Mouse (Mus musculus) left cerebral cortex, postnatal 25 days (tissue): ENCODE measurements around the gene Best1. TPM values are rescaled to one million over a fixed set of nuclear protein-coding genes. Genes with fewer than 3 reads are reported as not detected.

Source experiments
- DNase-seq, 2 experiments: peaks; one replicate each; pipeline ENCODE4 v3.0.0; 2022; ENCODE audit warnings: low spot score in 2 of 2, mixed read lengths in 1 of 2
- intact Hi-C: fragments of 180-260 bp; cut with DNase I; formaldehyde crosslinking; loops from one replicate; pipeline ENCODE4 v1.15.1; 2025
- total RNA-seq, 2 experiments: library from RNA; stranded (reverse); gene quantifications; 2 replicates each; pipeline ENCODE4 v1.2.3; 2021

The Best1 gene
- total RNA-seq, 2 experiments from 2014 or later, result 0.78 to 0.83 TPM

DNA sequence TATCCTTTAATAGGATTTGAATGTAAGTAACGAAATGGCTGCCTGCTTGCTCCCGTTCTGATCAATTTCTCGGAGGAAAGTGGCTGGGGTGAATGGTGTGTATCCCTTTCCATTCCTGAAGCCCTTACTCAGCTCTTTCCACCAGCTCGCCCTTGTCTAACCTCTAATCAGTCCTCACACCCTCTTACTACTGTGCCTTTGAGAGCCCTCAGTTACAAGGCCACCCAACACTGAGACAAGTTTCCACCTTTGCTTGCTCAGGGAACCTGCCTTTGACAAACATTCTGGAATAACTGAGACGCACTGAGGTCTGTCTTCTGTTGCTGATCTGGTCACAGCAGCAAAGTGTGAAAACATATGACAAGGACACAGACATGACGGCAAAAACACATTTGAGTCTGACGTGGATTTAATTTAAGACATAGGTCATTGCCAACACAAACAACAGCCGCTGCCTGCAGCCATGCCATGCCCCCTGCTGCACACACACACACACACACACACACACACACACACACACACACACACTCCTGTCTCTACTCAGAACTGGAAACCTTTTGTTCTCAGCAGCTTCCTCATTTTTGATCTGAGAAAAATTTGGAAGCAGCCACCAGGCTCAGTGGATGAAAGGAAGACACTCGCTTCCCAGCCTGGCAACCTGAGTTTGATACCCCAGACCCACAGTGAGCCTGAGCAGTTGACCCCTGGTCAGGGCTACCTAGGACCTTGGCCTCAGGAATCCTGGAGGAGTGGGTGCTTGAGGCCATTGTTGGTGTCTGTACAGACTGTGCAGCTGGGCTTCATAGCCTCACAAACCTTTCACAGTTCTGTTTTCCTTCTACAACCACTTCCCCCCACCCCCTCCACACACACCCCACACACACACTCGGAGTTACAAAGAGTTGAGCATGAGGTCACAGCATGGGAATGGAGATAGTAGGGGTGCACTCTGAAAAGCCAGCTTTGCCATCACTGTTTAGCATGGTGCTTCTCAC lies 58.6 kb downstream of the Best1 start:
- intact Hi-C loops, result no loop called here

DNA sequence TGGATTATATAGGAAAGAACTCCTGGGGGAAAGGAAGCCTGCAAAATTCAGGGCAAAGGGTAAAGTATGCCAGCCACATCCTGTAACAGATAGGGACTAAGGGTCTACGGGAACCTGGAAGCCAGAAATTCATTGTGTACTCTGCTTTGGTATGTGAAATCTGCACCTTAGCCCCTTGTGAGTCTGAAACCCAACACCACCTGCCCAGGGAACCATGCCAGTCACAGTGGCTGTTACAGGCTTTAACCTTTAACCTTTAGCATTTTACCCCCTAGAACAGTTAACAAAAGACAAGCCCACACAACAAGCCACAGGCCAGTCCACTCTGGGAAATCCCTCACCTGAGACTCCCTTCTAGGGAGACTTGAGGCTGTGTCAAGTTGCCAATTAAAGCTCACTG lies 59.6 kb downstream of the Best1 start:
- intact Hi-C loops, result no loop called here
- DNase-seq, result no peak

More for the DNA sequence above, 58.6 kb downstream of the Best1 start:
- DNase-seq, result no peak

DNA sequence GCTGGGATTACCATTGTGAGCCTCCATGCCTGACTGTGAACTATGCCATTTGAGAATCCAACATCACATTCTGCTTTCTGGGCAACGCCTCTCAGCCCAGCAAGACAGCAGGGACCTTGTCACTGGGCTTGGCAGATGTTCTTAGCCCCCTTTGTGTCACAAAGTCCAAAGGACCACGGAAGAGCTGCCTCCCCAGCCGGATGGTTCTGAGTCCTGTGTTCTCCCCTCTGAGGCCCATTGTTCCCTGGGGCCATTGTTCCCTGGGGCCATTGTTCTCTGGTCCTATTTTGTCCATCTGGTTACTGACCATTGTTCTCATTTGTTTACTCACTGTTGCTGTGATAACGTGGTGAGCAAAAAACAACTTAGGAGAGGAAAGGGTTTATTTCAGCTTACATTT lies 60.5 kb downstream of the Best1 start:
- no peak for DNase-seq
- intact Hi-C loops, result no loop called here

DNA sequence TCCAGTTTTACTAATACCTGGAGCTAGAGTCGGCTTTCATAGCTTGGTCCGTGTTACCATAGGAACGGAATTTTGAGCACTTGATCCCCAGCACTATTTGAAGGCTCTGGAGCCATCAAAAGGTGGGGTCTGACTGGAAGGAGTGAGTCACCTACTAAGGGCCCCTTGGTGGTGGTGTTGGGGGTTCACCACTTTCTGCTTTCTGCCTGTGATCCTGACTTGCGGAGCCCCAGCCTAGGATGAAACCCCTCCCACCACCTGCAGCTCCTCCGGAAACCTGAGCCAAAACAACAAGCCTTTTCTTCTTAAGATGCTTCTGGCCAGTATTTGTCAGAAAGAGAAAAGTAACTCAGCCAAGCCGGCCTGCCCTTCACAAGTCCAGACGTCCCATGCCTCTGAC lies 61.6 kb downstream of the Best1 start:
- no peak for DNase-seq
- intact Hi-C loops, result no loop called here

DNA sequence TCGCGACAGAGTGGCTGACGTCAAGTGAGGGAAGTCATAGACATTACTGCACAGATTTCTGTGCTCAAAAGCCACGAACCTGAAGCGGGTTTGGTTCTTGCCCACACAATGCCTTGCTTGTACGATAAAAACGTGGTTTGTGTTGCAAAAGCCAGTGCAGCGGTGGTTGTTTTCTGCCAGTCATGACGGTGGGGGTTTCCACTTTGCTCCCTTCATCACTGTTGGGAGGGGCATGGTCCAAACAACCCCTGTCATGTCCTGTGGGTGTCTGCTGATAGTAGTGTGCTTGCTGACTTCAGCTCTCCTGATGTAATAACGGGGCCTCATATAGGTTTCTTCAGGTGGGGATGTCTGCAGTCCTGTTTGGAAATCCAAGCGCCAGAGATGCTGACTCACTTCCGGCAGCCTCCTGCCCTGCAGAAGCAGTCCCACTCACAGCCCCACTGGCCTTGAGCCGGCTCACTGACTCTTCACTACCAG lies 62.6 kb downstream of the Best1 start:
- intact Hi-C loops, result no loop called here

DNA sequence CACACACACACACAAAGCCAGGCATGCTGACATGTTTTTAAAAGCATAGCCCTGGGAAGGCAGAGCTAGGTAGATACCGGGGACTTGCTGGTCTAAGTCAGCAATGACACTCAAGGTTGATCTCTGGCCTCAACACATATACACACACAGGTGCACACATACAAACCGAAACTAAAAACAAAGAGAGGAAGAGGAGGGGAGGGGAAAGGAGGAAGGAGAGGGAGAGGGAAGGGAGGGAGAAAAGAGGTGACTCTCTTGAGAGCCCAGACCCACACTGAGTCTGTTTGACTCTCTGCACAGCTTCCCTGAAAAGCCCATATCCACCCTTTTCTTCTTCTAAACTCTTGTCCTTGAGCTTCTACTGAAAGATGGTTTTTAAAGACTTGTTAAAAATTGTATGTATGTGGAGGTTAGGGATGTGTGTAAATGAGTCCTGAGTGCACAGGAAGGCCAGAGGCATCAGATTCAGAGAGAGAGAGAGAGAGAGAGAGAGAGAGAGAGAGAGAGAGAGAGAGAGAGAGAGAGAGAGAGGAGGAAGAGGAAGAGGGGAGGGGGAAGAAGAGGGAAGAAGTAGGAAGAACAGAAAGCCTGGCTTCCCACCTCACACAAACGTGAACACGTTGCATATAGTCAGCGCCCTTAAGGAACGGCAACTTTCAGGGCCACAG lies 63.1 kb downstream of the Best1 start:
- no peak for DNase-seq
- intact Hi-C loops, result no loop called here

More for the DNA sequence above, 62.6 kb downstream of the Best1 start:
- no peak for DNase-seq

DNA sequence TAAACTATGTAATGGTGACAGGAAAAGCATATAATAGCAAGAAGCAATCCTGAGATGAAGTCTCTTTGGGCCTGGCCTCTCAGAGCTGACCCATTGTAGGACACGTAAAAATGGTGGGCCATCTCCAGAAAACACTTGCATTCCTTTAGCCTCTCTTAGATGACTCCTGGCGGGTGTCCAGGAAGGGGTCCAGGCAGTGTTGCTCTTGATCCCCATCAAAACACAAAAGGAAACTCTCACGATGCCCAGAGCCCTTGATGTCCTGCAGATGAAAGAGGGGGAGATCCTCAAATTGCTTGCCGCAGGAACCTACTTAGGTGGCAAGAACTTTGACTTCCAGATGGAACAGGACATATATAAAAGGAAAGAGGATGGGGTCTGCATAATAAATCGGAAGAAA lies 64.0 kb downstream of the Best1 start:
- intact Hi-C loops, result no loop called here

DNA sequence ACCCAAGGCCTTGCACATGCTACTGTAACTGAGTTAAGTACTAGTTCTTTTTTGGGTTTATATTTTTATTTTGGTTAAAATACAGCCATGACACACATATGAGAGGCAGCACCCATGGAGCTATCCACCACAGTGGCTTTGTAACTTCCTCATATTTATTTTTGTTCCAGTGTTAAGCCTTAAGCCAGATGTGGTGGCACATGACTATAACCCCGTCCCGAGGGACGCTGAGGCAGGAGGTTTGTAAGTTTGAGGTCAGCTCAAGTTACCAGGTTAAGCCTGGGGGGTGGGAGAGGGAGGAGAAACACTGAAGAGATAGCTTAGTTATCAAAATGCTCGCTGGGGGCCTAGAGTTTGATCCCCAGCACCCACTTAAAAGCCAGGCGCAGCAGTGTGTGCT lies 64.9 kb downstream of the Best1 start:
- intact Hi-C loops, result no loop called here
- no peak for DNase-seq

More for the DNA sequence above, 64.0 kb downstream of the Best1 start:
- no peak for DNase-seq

Other genes with a start within 250 kb of the Best1 start
- gene Scgb2a2, start 154.1 kb downstream of the Best1 start, total RNA-seq, result not detected
- 10 to 100 TPM; 22.0 to 23.3 TPM for gene Incenp, start 102.1 kb downstream of the Best1 start, total RNA-seq
- gene Fth1, start 21.0 kb downstream of the Best1 start, total RNA-seq, result 1,000 to 10,000 TPM; 2,053 to 2,068 TPM
- 1 to 10 TPM; 9.4 to 9.5 TPM for gene Rab3il1, start within 50 bp of the Best1 start, total RNA-seq
- 10 to 100 TPM; 31.1 to 31.5 TPM for gene Fads3, start 39.9 kb upstream of the Best1 start, total RNA-seq
- 100 to 1,000 TPM; 141 to 145 TPM for gene Fads2, start 100.1 kb upstream of the Best1 start, total RNA-seq
- gene Fads1, start 181.3 kb upstream of the Best1 start, total RNA-seq, result 100 to 1,000 TPM; 180 to 188 TPM
- gene Tmem258, start 202.4 kb upstream of the Best1 start, total RNA-seq, result 10 to 100 TPM; 70.0 to 76.0 TPM
- 1 to 10 TPM; 8.9 to 9.9 TPM for gene Fen1, start 202.5 kb upstream of the Best1 start, total RNA-seq
- gene Myrf, start 239.1 kb upstream of the Best1 start, total RNA-seq, result 10 to 100 TPM; 12.2 to 16.1 TPM